Mouse (Mus musculus): ENCODE data around the gene Zdhhc6. TPM values are rescaled to one million over a fixed set of nuclear protein-coding genes. Genes with fewer than 3 reads are reported as not detected.

The Zdhhc6 gene
- total RNA-seq, 1 experiment from 2014 or later: 64.5 TPM

DNA sequence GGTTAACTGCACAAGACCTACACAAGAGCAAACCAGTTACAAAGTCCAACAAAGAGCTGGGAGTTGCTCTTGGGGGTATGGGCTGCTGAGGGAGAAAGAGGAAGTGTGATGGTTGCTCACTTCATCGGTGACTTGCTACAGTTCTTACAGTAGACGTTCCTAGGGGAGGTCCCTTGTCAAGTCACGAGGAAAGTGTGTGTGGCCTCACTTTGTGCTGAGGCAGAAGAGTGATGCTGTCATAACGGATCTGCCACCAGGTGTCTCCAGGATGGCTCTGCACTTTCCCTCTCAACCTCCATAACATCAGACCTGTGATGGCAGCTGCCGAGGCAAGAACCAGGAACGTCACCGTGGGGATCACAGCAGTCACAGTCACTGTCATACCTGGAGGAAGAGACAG, 88.7 kb downstream of the Zdhhc6 start:
- ATAC-seq (replicated peaks; ENCODE audit: low read depth, poor library complexity, severe bottlenecking): peak; percentile 16; the same call in 1 of the 2 replicates

DNA sequence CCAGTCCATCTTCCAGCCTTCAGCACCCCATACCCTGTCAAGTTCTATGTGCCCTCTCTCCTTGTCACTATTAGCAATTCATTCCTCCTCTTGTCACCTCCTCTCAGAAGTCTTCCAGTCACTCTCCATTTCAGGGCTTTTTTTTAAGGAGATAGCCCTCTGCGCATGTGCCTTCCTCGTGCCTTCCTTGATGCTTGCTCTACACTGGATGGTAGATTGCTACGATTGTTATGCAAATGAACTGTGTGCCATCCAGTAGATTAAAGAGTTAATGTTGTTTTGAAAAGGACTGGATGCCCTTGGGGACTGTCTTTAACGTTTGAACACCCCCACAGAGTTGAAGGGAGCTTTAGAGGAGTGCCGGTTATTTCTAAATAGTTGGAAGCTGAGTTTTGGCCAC, 89.2 kb downstream of the Zdhhc6 start:
- no peak for ATAC-seq (replicated peaks; ENCODE audit: low read depth, poor library complexity, severe bottlenecking)

DNA sequence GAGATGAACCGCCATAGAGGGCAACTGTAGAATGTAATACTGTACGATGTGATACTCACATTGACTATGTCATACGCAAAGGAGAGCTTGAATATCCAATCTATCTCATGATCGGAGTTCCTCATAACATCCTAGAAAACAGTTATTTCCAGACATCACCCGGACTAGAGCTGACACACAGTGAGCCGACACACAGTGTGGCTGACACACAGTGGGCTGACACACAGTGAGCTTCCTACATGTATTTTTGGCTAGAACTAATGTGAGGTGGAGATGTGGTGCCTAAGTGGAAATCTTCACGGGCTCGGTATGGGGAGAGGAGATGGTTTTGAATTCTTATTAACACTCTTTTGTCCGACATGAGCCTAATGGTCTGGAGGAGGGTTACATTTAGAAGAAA, 93.6 kb downstream of the Zdhhc6 start:
- ATAC-seq (replicated peaks; ENCODE audit: low read depth, poor library complexity, severe bottlenecking): no peak

Other genes starting within 250 kb of the Zdhhc6 start
- gene Gpam, start 188.8 kb downstream of the Zdhhc6 start, total RNA-seq (2017): 14.8 and 18.0 TPM in 2 replicates
- not detected in 2 replicates for gene Tectb, start 135.3 kb downstream of the Zdhhc6 start, total RNA-seq (2017)
- gene Gucy2g, start 74.8 kb downstream of the Zdhhc6 start, total RNA-seq (2017): 0.05 TPM in 1 of 2 replicates, not detected in the other
- 149 and 265 TPM in 2 replicates for gene Acsl5, start 64.1 kb downstream of the Zdhhc6 start, total RNA-seq (2017)
- 49.9 and 62.6 TPM in 2 replicates for gene Vti1a, start 263 bp upstream of the Zdhhc6 start, total RNA-seq (2017)